Mouse (Mus musculus) megakaryocyte progenitor cell, adult 5-6 weeks (primary cell): ENCODE data around the gene Nsun7. TPM values are rescaled to one million over a fixed set of nuclear protein-coding genes. Genes with fewer than 3 reads are reported as not detected.
"Not testable (repeated sequence)": the region's sequence is repeated elsewhere in the genome, so short reads cannot be mapped to it uniquely, and the experiment has no call there.

Source experiments
- ATAC-seq: replicated peaks from 2 replicates; pipeline ENCODE4 v1.8.0; 2016; ENCODE audit warnings: mild to moderate bottlenecking, moderate TSS enrichment, inconsistent platforms; ENCODE audit not compliant: poor library complexity
- total RNA-seq, 2 experiments: library from RNA; stranded (forward) in 1 of 2; stranded (reverse) in 1 of 2; fragments of 157-497, 149-512 nt in 1 of 2; fragments of 200-1000 nt in 1 of 2; gene quantifications; 2 replicates each; pipeline versions ENCODE4 v1.2.3 to v1.2.4; 2015 to 2017

Nsun7 gene
- not detected in 2 replicates for total RNA-seq (2015)
- 0.17 TPM in 1 of 2 replicates, not detected in the other for total RNA-seq (2017)

- peak; percentile 60 for ATAC-seq
Measured at GRCm38 (mm10) chr5:66259756-66260448, at the start of gene Nsun7. Gene Nsun7 (plus strand): TSS chr5:66259897.

GRCm38 (mm10) chr5:66214395-66214935 lies 45.2 kb upstream of the Nsun7 start:
- ATAC-seq = no peak

GRCm38 (mm10) chr5:66215569-66216277 lies 44.0 kb upstream of the Nsun7 start:
- ATAC-seq = peak; percentile 72

GRCm38 (mm10) chr5:66219692-66220091 lies 40.0 kb upstream of the Nsun7 start:
- no peak for ATAC-seq

GRCm38 (mm10) chr5:66220620-66221019 lies 39.1 kb upstream of the Nsun7 start:
- no peak for ATAC-seq

- ATAC-seq = no peak
Measured at GRCm38 (mm10) chr5:66222916-66223315, 36.8 kb upstream of the Nsun7 start.

- ATAC-seq = no peak
Measured at GRCm38 (mm10) chr5:66226526-66226925, 33.2 kb upstream of the Nsun7 start.

- no peak for ATAC-seq
Measured at GRCm38 (mm10) chr5:66231660-66232269, 27.9 kb upstream of the Nsun7 start.

- ATAC-seq = no peak; the same call in 1 of the 2 replicates
Measured at GRCm38 (mm10) chr5:66232456-66232855, 27.2 kb upstream of the Nsun7 start.

GRCm38 (mm10) chr5:66241894-66242293 lies 17.8 kb upstream of the Nsun7 start:
- ATAC-seq = peak; percentile 76

GRCm38 (mm10) chr5:66243467-66243866 lies 16.2 kb upstream of the Nsun7 start:
- no peak for ATAC-seq

- ATAC-seq = no peak
Measured at GRCm38 (mm10) chr5:66244043-66244660, 15.5 kb upstream of the Nsun7 start.

- peak; percentile 42; the same call in 1 of the 2 replicates for ATAC-seq
Measured at GRCm38 (mm10) chr5:66245958-66246497, 13.7 kb upstream of the Nsun7 start.

GRCm38 (mm10) chr5:66253219-66253618 lies 6.5 kb upstream of the Nsun7 start:
- no peak for ATAC-seq

- no peak for ATAC-seq
Measured at GRCm38 (mm10) chr5:66255044-66255443, 4.7 kb upstream of the Nsun7 start.

GRCm38 (mm10) chr5:66259000-66259399 lies 697 bp upstream of the Nsun7 start:
- ATAC-seq = no peak

GRCm38 (mm10) chr5:66259431-66259755 lies 304 bp upstream of the Nsun7 start:
- not testable (repeated sequence) for ATAC-seq

GRCm38 (mm10) chr5:66262475-66262874 lies 2.8 kb downstream of the Nsun7 start:
- no peak for ATAC-seq

- ATAC-seq = 0 out of 2 replicates have a peak, but pooled peaks have one; percentile 37
Measured at GRCm38 (mm10) chr5:66263398-66263797, 3.7 kb downstream of the Nsun7 start.

GRCm38 (mm10) chr5:66269616-66270015 lies 9.9 kb downstream of the Nsun7 start:
- ATAC-seq = no peak

GRCm38 (mm10) chr5:66271141-66271540 lies 11.4 kb downstream of the Nsun7 start:
- no peak for ATAC-seq
